Mouse (Mus musculus) cerebellum, postnatal 4 days (tissue): ENCODE results near the gene Sfrp4.

Experiments used
- DNase-seq, 2 experiments: peaks; one replicate each; pipeline ENCODE4 v3.0.0; 2022; ENCODE audit warnings: low spot score in 2 of 2, mixed read lengths in 1 of 2

Sfrp4 gene

GRCm38 (mm10) chr13:19630768-19631709 lies 8.1 kb downstream of the Sfrp4 start:
- DNase-seq = no peak

- no peak for DNase-seq
Measured at GRCm38 (mm10) chr13:19636131-19636530, 13.2 kb downstream of the Sfrp4 start.

- no peak for DNase-seq
Measured at GRCm38 (mm10) chr13:19640203-19640851, 17.4 kb downstream of the Sfrp4 start.

DNA sequence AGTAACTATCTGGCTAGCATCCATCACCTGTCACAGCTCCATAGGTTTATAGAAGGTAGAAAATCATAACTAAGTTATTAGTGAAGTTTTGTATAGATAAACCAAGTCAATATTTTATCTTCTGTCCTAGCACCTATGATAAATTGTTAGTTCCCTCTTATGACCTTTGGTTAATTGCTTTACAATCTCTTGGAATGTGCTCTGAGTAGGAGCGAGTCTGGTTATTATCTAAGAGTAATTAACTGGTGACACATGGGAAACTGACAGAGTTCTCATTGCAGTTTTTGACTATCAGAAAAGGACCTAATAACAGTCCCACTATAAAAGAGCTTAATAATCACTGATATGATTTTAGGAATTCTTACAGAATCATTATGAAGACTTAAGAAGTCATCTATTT lies 20.6 kb downstream of the Sfrp4 start:
- DNase-seq = no peak

- DNase-seq = no peak
Measured at GRCm38 (mm10) chr13:19644225-19644624, 21.3 kb downstream of the Sfrp4 start.

GRCm38 (mm10) chr13:19649824-19650223 lies 26.9 kb downstream of the Sfrp4 start:
- no peak for DNase-seq

DNA sequence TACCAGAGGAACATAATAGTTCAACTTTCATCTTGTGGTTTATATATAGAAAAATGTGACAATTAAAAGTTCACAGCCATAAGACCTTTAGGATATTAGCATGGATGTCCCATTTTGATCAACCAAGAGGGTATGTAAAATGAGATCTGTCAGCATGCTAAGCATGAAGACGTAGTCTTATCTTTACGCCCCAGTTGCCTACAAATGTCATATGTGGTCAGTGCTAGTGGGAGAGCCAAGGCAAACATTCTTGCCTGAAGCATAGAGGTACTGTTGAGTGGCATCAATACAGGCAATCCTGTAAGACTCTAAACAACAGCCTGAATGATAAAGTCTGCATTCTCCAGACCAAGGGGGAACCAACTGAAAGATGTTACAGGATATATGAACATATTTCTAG lies 29.5 kb downstream of the Sfrp4 start:
- DNase-seq = no peak

- DNase-seq = no peak
Measured at GRCm38 (mm10) chr13:19668355-19669140, 45.6 kb downstream of the Sfrp4 start.

DNA sequence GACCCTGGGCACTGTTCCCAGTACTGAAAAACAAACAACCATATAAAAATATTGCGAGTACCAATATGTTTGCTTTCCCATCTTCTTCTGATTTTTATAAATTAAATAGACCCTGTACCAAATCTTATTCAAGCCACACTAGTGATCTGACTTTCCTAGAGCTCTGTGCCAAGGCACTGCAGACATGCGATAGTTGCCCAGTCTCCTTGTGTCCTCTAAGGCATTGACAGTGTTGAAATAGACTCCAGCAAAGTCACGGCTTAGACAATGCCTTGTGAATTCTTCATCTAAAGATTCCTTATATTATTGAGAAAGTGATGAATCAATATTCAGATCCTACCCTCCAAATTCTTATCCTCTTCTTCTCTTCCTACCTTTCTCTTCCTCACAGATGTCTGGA lies 51.1 kb downstream of the Sfrp4 start:
- no peak for DNase-seq

DNA sequence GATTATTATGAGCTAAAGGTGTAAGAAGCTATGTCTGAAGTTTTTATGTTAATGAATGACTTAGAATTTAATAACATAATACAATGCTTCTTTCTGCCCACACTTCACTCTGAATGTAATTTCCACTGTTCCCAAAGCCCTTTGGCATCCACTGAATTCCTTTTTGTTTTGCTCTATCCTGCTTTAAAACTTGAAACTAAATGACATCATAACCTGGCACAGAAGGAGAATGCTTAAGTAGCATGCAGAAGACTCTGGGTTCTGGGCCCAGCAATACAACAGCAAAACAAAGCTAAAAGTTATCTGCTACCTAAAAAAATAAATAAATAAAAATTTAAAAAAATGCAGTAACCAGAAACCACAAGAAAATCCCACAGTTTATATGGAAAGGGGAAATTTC lies 51.7 kb downstream of the Sfrp4 start:
- DNase-seq = no peak
